ENCODE assay signal across 22 mouse cellular contexts in the genomic region with DNA sequence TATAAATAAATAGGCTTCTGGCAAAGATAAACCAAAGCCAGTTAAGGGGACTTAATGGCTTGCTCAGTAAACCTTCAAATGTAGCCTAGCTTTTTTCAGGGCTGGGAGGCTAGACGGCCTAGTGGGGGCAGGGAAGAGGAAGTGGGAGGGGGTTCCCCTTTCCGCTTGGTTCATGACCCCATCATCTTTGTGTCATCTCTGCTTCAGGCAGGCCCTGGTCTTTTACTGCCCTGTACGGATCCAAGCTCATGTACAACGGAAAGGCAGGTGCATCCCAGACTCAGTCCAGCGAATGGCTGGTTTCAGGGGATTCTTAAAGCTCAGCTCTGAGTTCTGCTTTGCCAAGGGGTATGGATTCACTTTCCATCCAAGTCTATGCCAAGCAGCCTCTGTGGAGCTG. TPM values are rescaled to one million over a fixed set of nuclear protein-coding genes. Genes with fewer than 3 reads are reported as not detected.
DNase-seq lines count a peak whose midpoint lies in the region; ATAC-seq and TF ChIP-seq lines count a peak whose summit lies in the region.
"Had no signal": no experiment of that assay in that cellular context is flagged by ENCODE, and none has a peak within 500 bp of the region (broad histone marks: within the 10 kb centered on the region; RNA-seq: fewer than 3 reads in every experiment).

No protein-coding gene starts in this region.

- H3K27me3 ChIP-seq in liver, embryonic 16.5 days (ENCODE audit: control insufficient read depth, insufficient read depth, low read depth, low read length) = peaks cover 3% of the 10 kb centered on the region; the same call in 1 of the 2 replicates
- peaks cover 3% of the 10 kb centered on the region for H3K27me3 ChIP-seq in liver, embryonic 11.5 days (replicated peaks; ENCODE audit: control insufficient read depth, insufficient read depth, low read length)
- no peaks in the 10 kb centered on the region for H3K27me3 ChIP-seq in intestine, postnatal 0 days (replicated peaks; ENCODE audit: control insufficient read depth, insufficient read depth, low read length)
- H3K27me3 ChIP-seq: embryonic facial prominence, embryonic 15.5 days had no signal

- 18% methylated on average over 5 of the region's 5 CpGs for WGBS in liver, embryonic 16.5 days (ENCODE audit: insufficient replicate concordance)
- 58% methylated on average over 5 of the region's 5 CpGs for WGBS in liver, embryonic 11.5 days
- WGBS in intestine, postnatal 0 days = 49% methylated on average over 5 of the region's 5 CpGs

- H3K27ac ChIP-seq in liver, embryonic 16.5 days (ENCODE audit: low read length) = no peak overlapping the region
- H3K27ac ChIP-seq in liver, embryonic 11.5 days (ENCODE audit: low read depth, low read length) = no peak overlapping the region
- H3K27ac ChIP-seq in intestine, postnatal 0 days (ENCODE audit: low read depth, low read length) = no peak overlapping the region
- H3K27ac ChIP-seq: embryonic facial prominence, embryonic 15.5 days; forebrain, embryonic 10.5 days; hindbrain, embryonic 12.5 days had no signal

- H3K36me3 ChIP-seq in liver, embryonic 16.5 days (ENCODE audit: control insufficient read depth, insufficient read depth) = no peaks in the 10 kb centered on the region
- H3K36me3 ChIP-seq in liver, embryonic 11.5 days (ENCODE audit: control insufficient read depth, insufficient read depth, low read length) = no peaks in the 10 kb centered on the region
- no peaks in the 10 kb centered on the region for H3K36me3 ChIP-seq in intestine, postnatal 0 days (ENCODE audit: control insufficient read depth, insufficient read depth)
- H3K36me3 ChIP-seq: embryonic facial prominence, embryonic 15.5 days; forebrain, embryonic 10.5 days; G1E; heart, embryonic 12.5 days; hindbrain, embryonic 12.5 days had no signal

- 0 out of 2 replicates have a peak, but pooled peaks have one; percentile 24 for ATAC-seq in liver, embryonic 16.5 days (ENCODE audit: low read depth)
- ATAC-seq in liver, embryonic 11.5 days (replicated peaks; ENCODE audit: low FRiP score) = no peak
- ATAC-seq in granulocyte monocyte progenitor cell, adult 5-6 weeks (replicated peaks; ENCODE audit: poor library complexity, severe bottlenecking) = peak; percentile 45
- peak; percentile 55 for ATAC-seq in neutrophil, adult 5-6 weeks (ENCODE audit: extremely low read depth, insufficient number of reproducible peaks, low FRiP score, poor library complexity, severe bottlenecking)
- ATAC-seq in intestine, postnatal 0 days = no peak
- no peak for ATAC-seq in frontal cortex, adult (ENCODE audit: low TSS enrichment)
- ATAC-seq: CD4-positive, CD25-positive, alpha-beta regulatory T cell, adult 4 months; forebrain, embryonic 14.5 days; hindbrain, embryonic 16.5 days; inflammation-experienced regulatory T-cells, adult 6 months had no signal

- H3K9ac ChIP-seq in liver, embryonic 16.5 days (ENCODE audit: low read depth, low read length) = no peak overlapping the region
- no peak overlapping the region for H3K9ac ChIP-seq in liver, embryonic 11.5 days (ENCODE audit: low read depth, low read length)
- H3K9ac ChIP-seq in intestine, postnatal 0 days (ENCODE audit: low read depth, low read length) = no peak overlapping the region
- H3K9ac ChIP-seq: embryonic facial prominence, embryonic 15.5 days; heart, embryonic 12.5 days; hindbrain, embryonic 12.5 days had no signal

- no peak overlapping the region for H3K4me2 ChIP-seq in liver, embryonic 16.5 days (ENCODE audit: low read depth, low read length)
- H3K4me2 ChIP-seq in liver, embryonic 11.5 days = no peak overlapping the region
- no peak overlapping the region for H3K4me2 ChIP-seq in intestine, postnatal 0 days (replicated peaks; ENCODE audit: low read depth)
- H3K4me2 ChIP-seq: embryonic facial prominence, embryonic 15.5 days; heart, embryonic 12.5 days; hindbrain, embryonic 12.5 days had no signal

- no peak for DNase-seq in liver, embryonic 11.5 days (ENCODE audit: low spot score)
- peak; percentile 12 for DNase-seq in c-Kit-positive CD71-negative TER-119-negative erythroid progenitor cells, embryonic 14.5 days (ENCODE audit: low read depth)
- DNase-seq: adrenal gland, adult 8-10 months; cerebellum, adult 2 months; cerebellum, postnatal 10 days; embryo, embryonic 11 days; gastrocnemius, postnatal 10 days had no signal

- no peaks in the 10 kb centered on the region for H3K4me1 ChIP-seq in liver, embryonic 16.5 days (ENCODE audit: control insufficient read depth, low read depth, low read length)
- H3K4me1 ChIP-seq in liver, embryonic 11.5 days (replicated peaks; ENCODE audit: control insufficient read depth, insufficient read depth, low read length) = no peaks in the 10 kb centered on the region; the same call in 1 of the 2 replicates
- no peaks in the 10 kb centered on the region for H3K4me1 ChIP-seq in intestine, postnatal 0 days (replicated peaks; ENCODE audit: control insufficient read depth, insufficient read depth, low read length)
- H3K4me1 ChIP-seq: heart, embryonic 12.5 days had no signal

- H3K4me3 ChIP-seq in liver, embryonic 16.5 days (ENCODE audit: low read depth, low read length) = no peak overlapping the region
- H3K4me3 ChIP-seq in liver, embryonic 11.5 days (ENCODE audit: low read depth, low read length) = no peak overlapping the region
- H3K4me3 ChIP-seq in intestine, postnatal 0 days (ENCODE audit: low read depth, low read length) = no peak overlapping the region
- H3K4me3 ChIP-seq: embryonic facial prominence, embryonic 15.5 days; erythroblast, embryonic 14.5 days; forebrain, embryonic 10.5 days; heart, embryonic 12.5 days; hindbrain, embryonic 12.5 days had no signal

- H3K9me3 ChIP-seq in liver, embryonic 16.5 days (replicated peaks; ENCODE audit: control insufficient read depth, low read length) = no peaks in the 10 kb centered on the region
- no peaks in the 10 kb centered on the region for H3K9me3 ChIP-seq in liver, embryonic 11.5 days (ENCODE audit: control insufficient read depth, low read length)
- H3K9me3 ChIP-seq in intestine, postnatal 0 days (ENCODE audit: control insufficient read depth) = no peaks in the 10 kb centered on the region
- H3K9me3 ChIP-seq: embryonic facial prominence, embryonic 15.5 days; forebrain, embryonic 10.5 days; heart, embryonic 12.5 days; hindbrain, embryonic 12.5 days had no signal

- no peak for TF ChIP-seq CTCF in intestine, postnatal 0 days (IDR thresholded peaks at IDR 0.05; ENCODE audit: low read depth)

RNA-seq across cellular contexts. Expression of a gene that starts 4.7 kb away (rescaled TPM):
- polyA plus RNA-seq in liver, embryonic 16.5 days (2015; fragmentation: Nextera tagmentation; extraction: Ambion mirVana) = 8.7 and 10.1 TPM in 2 replicates
- 48.1 and 49.7 TPM in 2 replicates for polyA plus RNA-seq in liver, embryonic 11.5 days (2014; fragmentation: Nextera tagmentation; extraction: Ambion mirVana)
- 2.7 TPM in 1 of 2 replicates, not detected in the other for total RNA-seq in granulocyte monocyte progenitor cell, adult 5-6 weeks (2014; fragmentation: Nextera tagmentation)
- 0.36 and 0.39 TPM in 2 replicates for total RNA-seq in granulocyte monocyte progenitor cell, adult 5-6 weeks (2017)
- 0.86 TPM in 1 of 2 replicates, not detected in the other for total RNA-seq in neutrophil, adult 5-6 weeks (2017)
- 59.0 and 60.0 TPM in 2 replicates for polyA plus RNA-seq in intestine, postnatal 0 days (2015; fragmentation: Nextera tagmentation; extraction: Ambion mirVana)
- polyA plus RNA-seq: CD4-positive, CD25-positive, alpha-beta regulatory T cell, adult 4 months; erythroblast, embryonic 14.5 days; G1E; inflammation-experienced regulatory T-cells, adult 6 months had no signal

RNA-seq across cellular contexts. Expression of a gene that starts 32.8 kb away (rescaled TPM):
- 5.0 TPM in 2 replicates for polyA plus RNA-seq in liver, embryonic 16.5 days (2015; fragmentation: Nextera tagmentation; extraction: Ambion mirVana)
- 3.3 and 4.3 TPM in 2 replicates for polyA plus RNA-seq in liver, embryonic 11.5 days (2014; fragmentation: Nextera tagmentation; extraction: Ambion mirVana)
- total RNA-seq in granulocyte monocyte progenitor cell, adult 5-6 weeks (2014; fragmentation: Nextera tagmentation) = 11.0 and 13.8 TPM in 2 replicates
- 9.9 and 14.6 TPM in 2 replicates for total RNA-seq in granulocyte monocyte progenitor cell, adult 5-6 weeks (2017)
- 159 and 165 TPM in 2 replicates for total RNA-seq in neutrophil, adult 5-6 weeks (2017)
- 7.3 TPM in 2 replicates for polyA plus RNA-seq in intestine, postnatal 0 days (2015; fragmentation: Nextera tagmentation; extraction: Ambion mirVana)
- polyA plus RNA-seq: G1E had no signal

Comparison
In these comparisons a context has a peak if more than half of its experiments do, and no peak if none do; other contexts are left out.
1. ATAC-seq: peak in liver, embryonic 16.5 days (single experiment), granulocyte monocyte progenitor cell, adult 5-6 weeks (single experiment) and neutrophil, adult 5-6 weeks (single experiment); none in liver, embryonic 11.5 days (single experiment), intestine, postnatal 0 days (single experiment) and frontal cortex, adult (single experiment).